Mouse (Mus musculus) heart, postnatal 0 days (tissue): ENCODE measurements at regions not wholly inside any gene's neighbourhood (a gene's known extent, or its start where the extent isn't known, plus 50 kb on each side); places are given as distances from the start of the nearest gene placed in this dataset.

Experiments used
- ATAC-seq: fragments of 200-750 bp; cut with Nextera tagmentation; 2 replicates; pipeline ENCODE4 v1.8.0; 2017; ENCODE audit warnings: low read depth, moderate number of reproducible peaks, moderate library complexity; ENCODE audit not compliant: insufficient read depth
- DNase-seq: peaks from one replicate; pipeline ENCODE4 v3.0.0-alpha.2; 2016; ENCODE audit warnings: low spot score
- H3K27ac ChIP-seq: fragments of 300-500 bp; sonication (generic); 2 replicates; pipeline ENCODE4 v1.5.1; 2014; ENCODE audit warnings: low read depth, mild to moderate bottlenecking
- H3K27me3 ChIP-seq: fragments of 300-500 bp; sonication (generic); 2 replicates; pipeline ENCODE4 v1.6.1; 2014; ENCODE audit warnings: low read length, mixed read lengths; ENCODE audit not compliant: control insufficient read depth, insufficient read depth
- H3K36me3 ChIP-seq: fragments of 300-500 bp; sonication (generic); replicated peaks from 2 replicates; pipeline ENCODE4 v1.6.1; 2014; ENCODE audit warnings: low read length, mixed read lengths; ENCODE audit not compliant: control insufficient read depth, insufficient read depth
- H3K4me1 ChIP-seq: fragments of 300-500 bp; sonication (generic); 2 replicates; pipeline ENCODE4 v1.6.1; 2014; ENCODE audit warnings: antibody characterized with exemption; ENCODE audit not compliant: control insufficient read depth, insufficient read depth
- H3K4me2 ChIP-seq: fragments of 300-500 bp; sonication (generic); 2 replicates; pipeline ENCODE4 v1.6.1; 2014; ENCODE audit warnings: low read depth, mild to moderate bottlenecking, low read length, moderate library complexity
- H3K4me3 ChIP-seq: fragments of 300-500 bp; sonication (generic); 2 replicates; pipeline ENCODE4 v1.5.1; 2014; ENCODE audit warnings: low read depth, low read length
- H3K9ac ChIP-seq: fragments of 300-500 bp; sonication (generic); replicated peaks from 2 replicates; pipeline ENCODE4 v1.6.1; 2014; ENCODE audit warnings: low read depth, low read length, mixed read lengths
- H3K9me3 ChIP-seq: fragments of 300-500 bp; sonication (generic); replicated peaks from 2 replicates; pipeline ENCODE4 v1.6.1; 2016; ENCODE audit warnings: low read length; ENCODE audit not compliant: control insufficient read depth
- CTCF ChIP-seq: IDR thresholded peaks from 2 replicates; pipeline ENCODE4 v1.5.1; 2016; ENCODE audit warnings: antibody characterized with exemption, control low read depth, low read depth
- EP300 ChIP-seq: IDR thresholded peaks from 2 replicates; pipeline ENCODE4 v1.6.1; 2016; ENCODE audit warnings: antibody characterized with exemption, low read depth
- WGBS: fragments of 180-500 bp; shearing (Covaris S2); extraction: QIAGEN DNeasy Blood & Tissue Kit; methylation state at CpG from one replicate; pipeline ENCODE4 v1.1.7; 2014; 5-methylcytosine and 5-hydroxymethylcytosine counted together

DNA sequence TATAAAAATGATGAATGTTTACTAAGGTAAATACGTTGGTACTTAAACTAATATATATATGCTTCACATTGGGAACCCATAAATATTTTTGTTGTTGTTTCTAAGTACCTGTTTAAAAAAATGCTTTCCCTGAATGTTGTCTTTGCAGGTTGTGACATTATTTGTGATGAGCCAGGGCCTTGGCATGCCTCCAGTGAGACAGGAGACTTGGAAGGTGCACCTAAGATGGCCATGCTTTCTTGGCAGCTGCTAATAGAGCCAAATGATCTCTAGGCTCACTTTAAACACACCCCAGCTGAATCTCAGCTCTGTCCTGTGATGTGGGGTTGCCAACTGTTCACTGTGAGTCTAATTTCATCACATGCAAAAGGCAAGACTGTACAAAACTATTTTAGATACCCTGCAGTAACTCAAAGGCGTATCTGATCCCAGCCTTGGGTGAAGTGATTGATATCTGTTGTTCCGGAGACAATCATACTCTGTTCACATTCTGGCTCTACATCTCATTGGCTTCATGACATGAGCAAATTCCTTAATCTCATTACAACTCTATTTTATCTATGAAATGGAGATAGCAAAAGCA, 197.8 kb upstream of the P2ry1 start:
- ATAC-seq: no peak
- 82% methylated on average over 3 of the region's 3 CpGs for WGBS
- H3K4me3 ChIP-seq: no peak overlapping the region

DNA sequence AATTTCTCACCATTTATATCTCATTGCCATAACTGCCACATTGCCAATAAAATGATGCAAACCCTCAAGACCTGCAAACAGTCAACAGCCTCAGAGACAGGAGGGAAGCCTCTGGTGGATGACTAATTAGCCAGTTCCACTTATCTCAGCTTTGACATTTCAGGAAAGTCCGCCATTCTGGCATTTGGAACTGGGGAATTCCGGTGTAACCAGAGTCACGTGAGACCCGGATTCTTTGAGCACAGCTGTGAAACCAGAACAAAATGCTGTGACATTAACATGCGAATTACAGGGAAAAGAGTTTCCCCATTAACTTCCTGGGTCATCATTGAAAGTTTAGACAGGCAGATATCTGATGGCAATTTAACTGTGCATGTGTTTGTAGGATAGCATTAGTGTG, 190.7 kb upstream of the P2ry1 start:
- Histone ChIP-seq H3K27me3 (no peaks in the 10 kb centered on the region), H3K27ac (no peak overlapping the region), H3K4me3 (no peak overlapping the region), H3K4me1 (no peaks in the 10 kb centered on the region), H3K4me2 (no peak overlapping the region), H3K9me3 (no peaks in the 10 kb centered on the region), H3K9ac (no peak overlapping the region), H3K36me3 (no peaks in the 10 kb centered on the region)
- 49% methylated on average over 5 of the region's 5 CpGs for WGBS
- no peak for DNase-seq
- TF ChIP-seq CTCF: no peak
- TF ChIP-seq EP300: no peak
- no peak for ATAC-seq

More for the DNA sequence above, 197.8 kb upstream of the P2ry1 start:
- H3K9me3 ChIP-seq: no peaks in the 10 kb centered on the region
- H3K4me1 ChIP-seq: no peaks in the 10 kb centered on the region
- H3K36me3 ChIP-seq: no peaks in the 10 kb centered on the region
- DNase-seq: no peak
- no peak overlapping the region for H3K9ac ChIP-seq
- no peak overlapping the region for H3K4me2 ChIP-seq
- TF ChIP-seq EP300 (no peak), CTCF (no peak)
- H3K27ac ChIP-seq: no peak overlapping the region
- no peaks in the 10 kb centered on the region for H3K27me3 ChIP-seq

- H3K27ac ChIP-seq: no peak overlapping the region
- TF ChIP-seq EP300 (no peak), CTCF (no peak)
- WGBS: 68% methylated on average over 3 of the region's 3 CpGs
- no peaks in the 10 kb centered on the region for H3K36me3 ChIP-seq
- no peaks in the 10 kb centered on the region for H3K9me3 ChIP-seq
- no peak overlapping the region for H3K4me3 ChIP-seq
- no peaks in the 10 kb centered on the region for H3K27me3 ChIP-seq
- H3K9ac ChIP-seq: no peak overlapping the region
- ATAC-seq (no peak), DNase-seq (no peak)
- H3K4me2 ChIP-seq: no peak overlapping the region
- H3K4me1 ChIP-seq: no peaks in the 10 kb centered on the region
Observed at GRCm38 (mm10) chr3:60813485-60813884, 189.1 kb upstream of the P2ry1 start.

GRCm38 (mm10) chr3:60819684-60820281, 182.8 kb upstream of the P2ry1 start:
- Histone ChIP-seq H3K36me3 (no peaks in the 10 kb centered on the region), H3K27ac (no peak overlapping the region), H3K4me3 (no peak overlapping the region), H3K27me3 (no peaks in the 10 kb centered on the region), H3K9me3 (no peaks in the 10 kb centered on the region), H3K4me1 (no peaks in the 10 kb centered on the region), H3K4me2 (no peak overlapping the region), H3K9ac (no peak overlapping the region)
- 20% methylated on average over 4 of the region's 4 CpGs for WGBS
- DNase-seq: no peak
- ATAC-seq: no peak
- TF ChIP-seq EP300 (no peak), CTCF (no peak)

DNA sequence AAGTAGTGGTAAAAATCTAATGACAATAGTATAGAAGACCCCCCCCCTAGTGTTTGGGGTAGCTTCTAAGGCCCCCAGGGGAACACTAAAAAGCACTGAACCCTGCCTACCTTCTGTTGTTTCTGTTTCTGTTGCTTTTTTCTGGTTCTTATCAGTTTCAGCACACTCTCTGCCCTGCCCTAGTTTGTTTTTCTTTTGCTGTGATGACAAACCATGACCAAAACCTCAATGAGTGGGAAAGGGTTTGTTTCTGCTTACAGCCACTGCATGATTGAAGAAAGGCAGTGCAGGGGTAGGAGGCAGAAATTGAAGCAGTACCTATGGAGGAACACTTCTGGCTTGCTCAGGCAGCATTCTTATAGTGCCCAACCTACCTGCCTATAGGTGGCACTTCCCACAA, 181.1 kb upstream of the P2ry1 start:
- TF ChIP-seq EP300: no peak
- TF ChIP-seq CTCF: no peak
- Histone ChIP-seq H3K27ac (no peak overlapping the region), H3K4me3 (no peak overlapping the region), H3K4me1 (no peaks in the 10 kb centered on the region), H3K9ac (no peak overlapping the region), H3K9me3 (no peaks in the 10 kb centered on the region), H3K27me3 (no peaks in the 10 kb centered on the region), H3K4me2 (no peak overlapping the region), H3K36me3 (no peaks in the 10 kb centered on the region)
- no peak for DNase-seq
- no peak for ATAC-seq

- no peak overlapping the region for H3K9ac ChIP-seq
- no peak for DNase-seq
- H3K4me1 ChIP-seq: no peaks in the 10 kb centered on the region
- H3K36me3 ChIP-seq: no peaks in the 10 kb centered on the region
- TF ChIP-seq CTCF (no peak), EP300 (no peak)
- H3K27ac ChIP-seq: no peak overlapping the region
- WGBS: 52% methylated on average over 4 of the region's 4 CpGs
- H3K9me3 ChIP-seq: no peaks in the 10 kb centered on the region
- H3K27me3 ChIP-seq: no peaks in the 10 kb centered on the region
- no peak overlapping the region for H3K4me2 ChIP-seq
- no peak for ATAC-seq
- H3K4me3 ChIP-seq: no peak overlapping the region
Observed at GRCm38 (mm10) chr3:60826759-60827158, 175.8 kb upstream of the P2ry1 start.
